Mouse (Mus musculus): ENCODE data around the gene Gm10964.
A peak's percentile ranks its signal among the peaks of the same experiment; 100 is the strongest.

Gm10964 gene

DNA sequence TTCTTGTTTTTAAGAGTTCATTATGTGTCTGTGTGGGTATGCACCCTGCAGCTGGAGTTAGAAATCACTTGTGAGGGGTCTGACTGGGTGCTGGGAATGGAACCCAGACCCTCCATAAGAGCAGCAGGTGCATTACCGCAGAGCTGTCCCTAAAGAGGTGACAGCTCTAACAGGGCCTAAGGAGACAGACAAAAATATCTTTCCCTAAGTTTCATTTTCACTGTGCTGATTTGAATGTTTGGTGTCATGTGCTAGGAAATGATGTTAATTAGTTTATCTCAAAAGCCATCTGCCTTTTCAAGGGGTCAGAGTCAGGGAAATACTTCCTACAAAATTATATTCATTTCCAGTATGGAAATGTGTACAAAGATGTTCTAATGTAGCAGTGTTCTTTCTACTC is at the start of gene Gm10964:
Gene Gm10964 (plus strand): TSS at position 38 of the 400 bp plus-strand sequence.
- DNase-seq: no peak

- DNase-seq: peak; percentile 32
Measured at GRCm38 (mm10) chr3:103690506-103690905, 48.7 kb upstream of the Gm10964 start.

DNA sequence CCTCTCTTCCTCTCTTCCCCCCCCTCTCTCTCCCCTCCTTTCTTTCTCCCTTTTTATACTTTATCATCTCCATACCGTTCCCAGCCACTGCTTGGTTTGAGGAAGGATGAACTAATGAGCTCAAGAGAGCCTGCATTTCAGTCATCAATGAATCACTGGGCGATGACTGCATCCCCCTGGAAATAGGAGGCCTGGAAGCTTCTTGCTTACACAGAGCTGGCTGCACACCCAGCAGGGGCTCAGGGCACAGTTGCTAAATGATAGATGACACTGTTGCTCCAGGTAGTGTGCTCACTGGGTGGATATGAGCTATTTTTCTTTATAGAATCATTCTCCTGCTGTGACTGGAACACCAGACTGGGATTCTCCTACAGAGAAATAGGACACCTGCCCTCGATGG is 43.6 kb upstream of the Gm10964 start:
- no peak for DNase-seq

DNA sequence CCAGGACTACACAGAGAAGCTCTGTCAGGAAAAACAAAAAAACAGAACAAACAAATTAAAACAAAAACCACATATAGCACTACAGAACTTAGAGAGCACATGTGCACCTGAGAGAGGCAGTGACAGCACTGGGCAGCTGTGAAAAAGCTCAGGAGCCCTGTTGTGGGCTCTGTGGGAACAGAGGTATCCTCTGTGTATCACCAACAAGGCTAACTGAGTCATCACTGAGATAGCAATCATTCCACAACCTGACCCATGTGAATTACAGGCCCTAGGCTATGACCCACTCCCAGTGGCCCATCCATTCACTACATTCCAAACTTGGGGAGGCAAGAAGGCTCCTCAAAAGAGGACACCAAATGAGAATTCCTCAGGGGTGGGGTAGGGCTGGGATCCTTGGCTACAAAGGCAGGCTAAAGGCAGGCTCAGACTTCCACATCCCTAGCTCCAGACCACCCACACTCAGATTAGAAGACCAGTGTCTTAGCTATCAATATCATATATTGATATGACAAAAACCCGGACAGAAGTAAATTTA is 42.7 kb upstream of the Gm10964 start:
- no peak for DNase-seq

- DNase-seq: no peak
Measured at GRCm38 (mm10) chr3:103704661-103705060, 34.5 kb upstream of the Gm10964 start.

- no peak for DNase-seq
Measured at GRCm38 (mm10) chr3:103705426-103705825, 33.7 kb upstream of the Gm10964 start.

DNA sequence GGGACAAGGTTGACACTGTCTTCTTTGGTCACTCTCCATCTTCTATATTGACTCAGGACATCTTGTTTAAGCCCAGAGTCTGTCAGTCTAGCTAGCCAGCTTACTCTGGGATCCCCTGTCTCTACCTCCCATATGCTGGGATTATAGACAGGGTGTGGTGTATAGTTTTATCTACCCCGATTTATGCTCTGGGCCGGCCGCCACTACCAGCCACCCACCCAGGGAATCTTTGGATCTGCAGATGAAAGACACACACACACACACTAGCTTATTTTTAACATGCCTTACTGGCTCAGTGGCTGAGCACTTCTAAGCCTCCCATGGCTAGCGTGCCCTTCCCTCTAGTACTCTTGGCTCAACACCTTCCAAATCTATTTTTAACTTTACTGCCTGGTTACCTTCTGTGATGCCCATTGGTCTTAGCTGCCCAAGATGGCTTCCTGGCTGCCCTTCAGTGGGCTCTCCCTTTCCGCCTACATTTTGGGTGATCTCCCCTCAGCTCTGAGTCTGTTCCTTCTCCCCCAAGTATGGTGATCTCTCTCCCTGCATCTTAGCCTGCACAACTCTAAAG is 29.6 kb upstream of the Gm10964 start:
- DNase-seq: no peak

DNA sequence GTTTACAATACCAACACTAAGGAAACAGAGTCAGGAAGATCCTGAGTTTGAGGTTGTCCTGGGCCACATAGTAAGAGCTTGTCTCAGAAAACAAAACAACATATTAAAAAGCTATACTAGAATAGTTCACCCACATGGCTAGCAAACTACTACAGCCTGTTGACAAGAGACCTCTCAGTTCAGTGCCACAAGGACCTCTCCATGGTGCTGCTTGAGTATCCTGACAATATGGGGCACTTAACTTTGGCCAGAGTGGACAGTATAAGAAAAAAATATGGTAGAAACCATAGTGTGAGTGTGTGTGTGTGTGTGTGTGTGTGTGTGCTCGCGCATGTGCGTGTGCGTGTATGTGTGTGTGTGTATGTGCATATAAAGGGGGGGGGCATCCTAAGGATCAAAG is 27.0 kb upstream of the Gm10964 start:
- peak; percentile 40 for DNase-seq

GRCm38 (mm10) chr3:103714236-103714875 is 24.8 kb upstream of the Gm10964 start:
- no peak for DNase-seq

GRCm38 (mm10) chr3:103714942-103715341 is 24.2 kb upstream of the Gm10964 start:
- DNase-seq: no peak

DNA sequence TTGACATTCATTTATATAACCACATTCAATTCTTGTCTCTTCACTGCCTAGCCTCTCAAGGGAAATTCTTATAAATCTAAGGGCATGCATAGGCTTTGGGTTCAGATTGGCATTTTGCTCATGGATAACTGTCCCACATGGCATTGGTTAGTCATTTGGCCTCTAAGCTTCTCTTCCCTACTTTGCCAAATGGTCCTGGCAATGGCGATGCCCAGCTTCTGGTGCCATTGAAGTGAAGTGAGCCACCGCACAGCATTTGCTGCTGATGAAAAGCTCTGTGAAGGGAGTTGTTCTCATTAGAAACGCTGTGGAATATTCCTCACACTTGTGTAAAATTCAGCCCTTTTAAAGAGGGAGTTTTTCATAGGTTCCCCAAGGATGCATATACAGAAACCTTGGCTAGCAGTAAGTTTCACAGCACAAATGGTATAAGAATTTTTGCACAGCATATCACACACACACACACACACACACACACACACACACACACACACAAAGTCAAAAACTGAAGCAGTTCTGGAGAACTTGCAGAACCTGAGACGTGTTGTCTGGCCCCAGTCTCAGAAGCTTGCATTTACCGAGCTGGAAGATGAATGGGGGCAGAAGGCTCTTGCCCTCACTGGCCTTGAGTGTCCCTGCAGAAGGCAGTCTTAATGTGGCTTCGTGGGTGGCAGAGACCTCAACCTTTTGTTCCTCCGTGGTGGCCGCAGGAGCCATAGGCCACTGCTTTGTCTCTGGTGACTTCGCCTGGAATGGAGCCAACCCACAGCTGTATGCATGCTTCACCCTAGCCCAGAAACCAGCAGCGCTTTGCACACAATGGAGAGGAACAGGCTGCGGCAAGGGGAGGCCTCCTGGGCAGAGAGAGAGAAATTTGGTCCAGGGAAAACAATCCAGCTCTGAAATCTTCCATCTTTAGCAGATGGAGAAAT is 23.1 kb upstream of the Gm10964 start:
- DNase-seq: peak; percentile 87

DNA sequence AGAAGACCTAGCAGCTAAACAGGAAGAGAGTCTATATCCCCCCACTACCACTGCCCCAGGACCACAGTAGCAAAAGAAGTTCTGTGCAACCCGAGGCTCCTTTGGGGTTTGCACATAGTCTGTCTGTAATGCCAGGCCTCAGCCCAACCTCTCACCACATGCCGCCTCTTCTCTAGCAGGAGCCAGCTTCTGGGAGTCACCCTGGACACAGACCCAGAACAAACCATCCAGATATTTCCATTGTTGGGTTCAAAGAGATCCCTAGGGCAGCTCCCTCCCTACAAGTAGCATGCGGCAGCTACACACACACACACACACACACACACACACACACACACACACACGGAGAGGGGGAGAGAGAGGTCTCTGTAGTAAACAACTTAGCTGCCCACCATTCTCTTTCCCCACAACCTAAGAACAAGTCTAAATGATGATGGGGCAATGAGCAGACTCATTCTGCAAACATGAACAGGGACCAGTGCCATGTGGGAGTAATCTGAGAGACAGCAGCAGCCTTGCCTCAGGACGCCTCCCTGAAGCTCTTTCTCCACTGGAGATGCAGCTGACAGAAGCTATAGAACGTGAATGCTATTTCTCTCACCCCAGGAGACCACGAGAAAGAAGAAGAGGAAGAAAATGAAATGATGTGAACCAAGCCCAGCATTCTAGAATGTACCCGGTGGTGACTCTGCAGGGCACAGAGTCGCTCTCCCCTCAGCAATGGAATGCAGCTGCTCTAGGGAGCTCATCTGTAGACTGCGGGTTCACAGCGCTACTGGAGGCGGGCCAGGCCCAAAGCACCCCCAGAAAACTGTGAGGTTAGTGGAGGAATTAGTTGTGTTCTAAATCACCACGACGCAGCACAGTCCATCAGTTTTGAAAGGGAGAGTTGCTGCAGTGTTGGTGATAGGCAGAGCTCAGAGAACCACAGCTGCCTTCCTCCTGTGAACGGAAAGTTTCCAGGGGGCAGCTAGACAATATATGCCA is 22.1 kb upstream of the Gm10964 start:
- peak; percentile 29 for DNase-seq

GRCm38 (mm10) chr3:103718728-103719127 is 20.4 kb upstream of the Gm10964 start:
- peak; percentile 10 for DNase-seq

GRCm38 (mm10) chr3:103724137-103724536 is 15.0 kb upstream of the Gm10964 start:
- no peak for DNase-seq

GRCm38 (mm10) chr3:103726642-103727041 is 12.5 kb upstream of the Gm10964 start:
- no peak for DNase-seq

GRCm38 (mm10) chr3:103727813-103728326 is 11.3 kb upstream of the Gm10964 start:
- no peak for DNase-seq

- no peak for DNase-seq
Measured at GRCm38 (mm10) chr3:103729850-103730249, 9.3 kb upstream of the Gm10964 start.

- no peak for DNase-seq
Measured at GRCm38 (mm10) chr3:103732116-103732515, 7.0 kb upstream of the Gm10964 start.

DNA sequence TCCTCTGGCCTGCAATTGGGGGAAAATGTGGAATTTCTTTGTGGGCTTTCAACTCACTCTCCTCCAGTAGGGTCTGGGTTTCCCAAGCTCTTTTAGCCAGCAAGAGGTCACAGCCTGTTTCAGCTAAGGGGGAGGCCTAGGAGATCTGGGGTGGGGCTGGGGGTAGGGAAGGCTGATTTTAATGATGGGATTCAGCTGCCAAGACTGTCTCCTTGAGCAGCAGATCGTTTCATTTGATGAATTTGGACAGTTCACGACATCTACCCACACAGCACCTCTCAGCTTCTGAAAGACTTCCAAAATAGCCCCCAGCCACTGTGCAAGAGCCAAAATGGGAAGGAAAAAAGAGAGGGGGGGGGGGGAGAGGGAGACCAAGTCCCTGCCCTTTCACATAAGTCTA is 6.0 kb upstream of the Gm10964 start:
- DNase-seq: peak; percentile 44

GRCm38 (mm10) chr3:103733799-103734695 is 5.1 kb upstream of the Gm10964 start:
- no peak for DNase-seq
